Mouse (Mus musculus) cerebellum, adult 8-10 months (tissue): Measurements from ENCODE around the gene Agbl4.

ENCODE experiments used
- DNase-seq: peaks from one replicate; pipeline ENCODE4 v3.0.0; 2022

Gene Agbl4

DNA sequence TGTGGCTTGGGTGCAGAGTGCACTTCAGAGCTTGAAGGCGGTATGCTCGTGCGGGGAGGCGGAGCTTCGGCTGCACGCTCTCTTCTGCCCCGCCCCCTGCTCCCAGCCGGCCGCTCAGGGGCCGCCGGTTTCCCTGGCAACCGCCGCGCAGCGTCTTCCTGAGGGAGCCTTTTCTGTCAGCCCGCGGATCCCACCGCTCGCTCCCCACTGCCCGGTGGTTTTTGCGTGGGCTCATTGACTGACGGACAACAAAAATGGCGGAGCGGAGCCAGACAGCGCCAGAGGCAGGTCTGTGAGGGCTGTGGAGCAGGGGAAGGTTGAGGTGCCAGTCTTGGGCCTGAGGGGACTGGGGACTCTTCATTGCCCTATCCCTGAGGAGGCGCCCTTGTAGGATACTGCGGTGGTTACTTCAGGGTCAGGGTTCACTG, at the start of gene Agbl4:
Gene Agbl4 (plus strand): TSS at position 44 of the 428 bp plus-strand sequence.
- peak; percentile 25 for DNase-seq

DNA sequence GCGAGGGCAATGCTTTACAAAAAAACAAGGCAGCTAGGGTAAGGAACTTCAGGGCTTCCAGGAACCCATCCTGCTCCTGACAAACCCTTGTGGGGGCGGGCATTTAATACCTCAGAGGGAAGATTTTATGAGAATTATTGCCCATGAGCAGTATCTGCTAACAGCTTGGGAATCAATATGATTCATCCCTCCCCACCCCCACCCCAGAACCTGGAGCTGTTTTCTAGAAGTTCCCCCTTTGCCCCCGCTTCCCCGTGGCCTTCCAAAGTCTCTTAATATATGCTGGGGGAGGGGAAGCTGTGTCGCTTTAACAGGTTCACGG, 46.6 kb upstream of the Agbl4 start:
- no peak for DNase-seq

DNA sequence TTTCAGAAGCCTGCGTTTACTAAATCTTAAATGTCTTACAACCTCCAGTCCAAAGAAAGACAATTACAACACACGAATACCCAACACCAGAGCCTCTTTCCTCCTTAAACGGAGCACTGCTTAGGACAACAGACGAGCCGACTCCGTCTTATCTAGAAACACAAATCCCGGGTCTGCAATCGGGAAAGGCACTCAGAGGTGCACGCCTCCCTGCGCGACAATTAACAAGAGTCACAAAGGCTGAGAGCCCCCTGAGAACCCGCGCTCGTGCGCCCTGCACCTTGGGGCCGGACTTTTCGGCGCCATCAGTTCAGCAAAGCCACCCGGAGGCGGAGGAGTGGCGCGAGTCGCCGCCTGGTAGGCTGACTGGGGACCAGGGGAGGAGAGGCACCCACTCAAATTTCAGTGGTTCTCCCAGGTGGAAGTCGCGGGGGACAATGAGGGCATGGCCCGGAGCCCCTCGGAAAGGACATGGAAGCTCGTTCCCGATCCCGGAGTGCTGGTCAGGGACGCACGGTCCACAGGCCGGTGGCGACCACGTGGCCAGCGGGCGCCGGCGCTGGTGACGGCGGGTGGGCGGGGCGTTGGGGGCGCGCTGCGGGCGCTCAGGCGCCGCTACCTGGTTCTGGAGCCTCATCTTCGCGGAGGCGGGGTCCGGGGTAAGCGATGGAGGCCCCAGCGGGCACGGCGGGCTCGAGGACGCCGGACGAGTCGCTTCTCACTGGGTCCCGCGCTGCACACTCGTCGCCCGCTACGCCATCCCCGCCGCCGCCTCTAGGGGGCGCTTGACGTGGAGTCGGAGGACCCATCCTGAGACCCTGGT, 46.1 kb upstream of the Agbl4 start, which contains the start of gene Elavl4:
Gene Elavl4 (minus strand): TSS at position 732 of the 823 bp plus-strand sequence.
- peak; percentile 73 for DNase-seq

DNA sequence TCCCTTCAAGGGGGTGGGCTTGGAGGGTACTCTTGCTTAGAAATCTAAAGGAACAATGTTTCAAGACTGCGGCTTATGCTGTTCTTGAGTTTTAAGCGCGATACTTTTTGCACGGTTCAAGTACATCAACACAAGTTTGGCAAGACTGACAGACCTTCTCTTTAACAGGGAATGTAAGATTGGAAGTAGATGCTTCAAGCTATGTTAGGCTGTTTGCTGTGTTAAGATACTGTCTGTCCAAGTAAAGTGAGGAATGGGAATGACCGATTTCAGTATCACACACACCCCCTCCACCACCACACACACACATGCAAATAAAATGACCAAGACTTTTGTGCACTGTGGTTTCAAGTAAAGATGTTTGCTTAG, 45.5 kb upstream of the Agbl4 start:
- DNase-seq: no peak

DNA sequence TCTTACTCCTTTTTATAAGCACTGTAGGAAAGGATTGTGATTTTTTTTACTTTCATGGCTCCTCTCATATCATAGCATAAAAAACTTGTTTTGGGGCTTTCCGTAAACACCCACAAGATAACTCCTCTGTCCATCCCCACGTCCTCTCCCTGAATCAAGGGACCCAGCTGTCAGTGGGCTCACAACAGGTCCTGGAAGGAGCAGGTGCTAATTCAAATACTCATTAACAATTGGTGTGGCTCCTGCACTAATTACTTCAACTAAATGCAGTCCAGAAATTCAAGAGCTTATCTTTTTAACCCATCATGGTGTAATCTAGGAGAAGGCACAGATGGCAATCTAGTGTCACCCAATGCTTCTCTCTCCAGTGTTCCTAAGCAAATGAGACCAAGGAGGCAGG, 36.9 kb upstream of the Agbl4 start:
- DNase-seq: no peak

DNA sequence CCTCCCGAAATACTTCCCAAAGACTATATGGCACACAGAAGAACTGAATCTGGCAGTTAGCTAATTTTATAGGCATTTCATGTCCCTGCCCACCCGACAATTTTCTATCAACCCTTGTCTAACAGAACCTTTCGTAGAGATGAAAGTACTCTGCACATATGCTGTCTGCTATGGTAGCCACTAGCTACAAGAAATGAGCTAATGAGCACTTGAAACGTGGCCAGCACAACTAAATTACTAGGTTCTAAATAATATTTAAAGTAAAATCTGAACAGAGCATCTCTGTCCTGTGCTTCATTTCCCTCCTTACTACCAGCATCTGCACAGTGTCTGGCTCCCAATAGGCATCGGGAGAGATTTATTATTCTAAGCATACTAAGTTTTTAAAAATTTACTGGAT, 1.2 kb upstream of the Agbl4 start:
- DNase-seq: no peak

DNA sequence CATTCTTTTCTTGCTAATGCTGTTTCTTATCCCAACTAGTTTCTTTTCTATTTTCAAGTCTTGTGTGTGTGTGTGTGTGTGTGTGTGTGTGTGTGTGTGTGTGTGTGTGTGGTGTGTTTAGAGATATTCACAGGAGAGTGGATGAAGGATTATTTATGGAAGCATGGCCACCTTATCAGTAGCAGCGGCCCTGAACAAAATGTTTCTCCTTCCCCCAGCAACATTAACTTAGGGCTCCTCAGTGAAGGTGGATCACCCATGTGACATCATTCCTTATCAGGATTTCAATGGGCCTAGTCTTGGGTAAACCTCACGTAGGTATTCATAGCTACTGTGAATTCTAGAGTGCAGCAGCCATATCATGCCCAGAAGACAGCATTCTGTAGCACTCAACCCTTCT, 22.8 kb downstream of the Agbl4 start:
- no peak for DNase-seq

DNA sequence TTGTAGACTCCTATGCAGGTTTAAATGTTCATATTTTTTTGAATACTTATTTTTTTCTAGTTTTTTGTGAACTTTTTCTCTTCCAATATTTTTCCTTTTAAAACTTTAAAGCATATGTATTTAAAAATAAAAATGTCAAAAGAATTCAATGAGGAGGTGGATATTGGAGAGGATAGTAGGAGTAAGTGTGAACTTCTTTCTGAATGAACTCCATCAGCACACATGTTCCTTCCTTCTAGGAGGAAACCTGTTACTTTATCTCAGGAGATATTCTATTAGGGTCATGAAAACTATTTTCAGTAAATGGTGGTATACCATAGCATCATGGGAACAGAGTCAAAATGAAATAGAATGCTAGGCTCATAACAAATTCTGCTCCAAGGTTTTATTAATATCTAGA, 30.2 kb downstream of the Agbl4 start:
- DNase-seq: no peak

DNA sequence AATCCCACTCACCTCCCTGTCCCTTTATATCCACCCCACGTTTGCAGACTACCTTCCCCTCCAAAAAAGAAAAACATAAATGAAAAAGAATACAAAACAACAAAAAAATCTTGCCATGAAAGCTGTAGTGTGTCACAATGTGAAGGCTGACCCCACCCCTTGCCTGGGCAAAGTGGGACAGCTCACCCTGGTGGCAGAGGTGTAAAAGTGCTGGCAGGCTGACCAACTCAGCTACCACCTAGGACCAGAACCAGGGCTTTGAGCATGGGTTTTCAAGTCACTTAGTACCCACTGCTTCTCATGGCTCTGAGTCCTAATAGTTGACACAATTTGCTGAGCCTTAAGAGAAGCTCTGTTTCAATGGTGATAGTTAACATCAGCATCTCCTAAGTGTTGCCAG, 96.9 kb downstream of the Agbl4 start:
- DNase-seq: no peak

DNA sequence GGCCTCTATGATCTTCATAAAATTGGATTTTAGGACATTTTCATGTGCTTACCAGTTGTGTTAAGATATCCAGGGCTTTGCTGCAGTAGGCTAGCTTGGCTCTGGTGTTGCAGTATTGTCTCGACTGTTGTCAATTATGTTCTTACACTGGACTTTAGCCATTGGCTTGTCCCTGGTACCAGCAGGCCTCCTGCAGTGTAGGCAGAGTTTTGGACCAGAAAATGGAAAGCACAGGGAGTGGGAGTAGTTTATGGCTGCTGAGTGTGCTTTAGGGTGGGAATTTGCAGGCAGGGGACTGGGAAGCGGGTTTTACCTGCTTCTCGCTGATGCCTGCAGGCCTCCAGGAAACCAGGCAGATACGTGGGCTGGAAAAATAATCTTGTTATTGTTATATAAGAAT, 132.3 kb downstream of the Agbl4 start:
- DNase-seq: no peak

DNA sequence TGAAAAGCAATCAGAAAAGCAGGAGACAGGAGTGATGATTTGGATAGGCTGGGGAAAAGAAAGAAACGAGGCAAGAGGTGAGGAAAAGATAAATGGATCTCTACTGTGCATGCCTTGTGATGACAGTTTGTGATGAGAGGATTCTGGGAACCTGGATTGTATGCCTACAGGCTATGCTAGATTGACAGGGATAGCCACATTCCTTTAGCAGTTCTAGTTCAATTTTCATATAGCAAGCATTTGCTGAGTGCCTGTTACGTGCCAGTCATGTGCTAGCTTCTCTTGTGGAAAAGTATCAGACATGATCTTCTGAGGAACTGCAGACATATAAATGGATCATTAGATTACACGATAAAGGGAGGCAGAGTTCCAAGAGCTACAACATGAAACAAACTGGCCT, 151.8 kb downstream of the Agbl4 start:
- no peak for DNase-seq

DNA sequence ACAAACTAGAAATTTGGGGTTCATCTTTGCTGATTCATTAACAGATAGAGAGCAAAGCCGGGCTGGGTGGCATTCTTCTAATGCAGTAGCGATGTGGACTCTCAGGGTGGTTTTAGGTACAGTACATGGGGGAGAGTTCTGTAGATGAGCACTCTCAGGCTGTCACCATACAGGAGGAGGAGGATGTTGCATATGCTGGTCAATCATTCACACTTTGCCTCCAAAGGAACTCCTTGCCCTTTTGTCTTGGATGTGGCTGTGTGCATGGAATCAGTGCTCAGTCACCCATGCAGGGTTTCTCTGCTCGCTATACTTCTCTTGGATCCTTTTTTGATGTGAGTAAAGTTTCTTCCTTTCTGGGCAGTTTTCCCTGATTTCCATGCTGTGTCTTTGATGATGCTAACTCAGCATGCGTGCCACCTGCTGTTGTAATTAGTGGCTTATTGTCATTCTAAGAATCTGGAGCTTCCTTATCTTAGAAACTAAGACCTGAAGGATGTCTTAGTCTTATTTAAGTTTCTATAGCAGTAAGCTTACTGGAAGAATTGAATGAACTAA, 200.3 kb downstream of the Agbl4 start:
- no peak for DNase-seq

DNA sequence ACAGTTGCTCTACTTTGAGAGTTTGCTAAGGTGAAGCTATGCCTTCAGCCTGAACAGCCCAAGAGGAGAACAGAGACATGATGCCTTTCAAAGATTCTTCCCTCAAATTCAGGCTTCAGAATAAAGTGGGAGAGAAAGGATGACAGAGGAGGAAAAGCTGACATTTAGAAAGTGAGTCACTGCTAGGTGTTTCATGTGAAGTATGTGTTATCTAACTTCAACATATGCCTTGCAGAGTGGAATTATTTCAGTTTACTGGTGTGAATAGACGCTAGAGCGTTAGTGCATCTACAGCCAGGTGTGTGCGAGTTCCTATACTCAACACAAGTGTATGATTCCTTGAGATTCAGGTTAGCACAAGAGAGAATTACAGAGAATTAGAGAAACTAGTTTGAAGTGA, 244.0 kb downstream of the Agbl4 start:
- no peak for DNase-seq

DNA sequence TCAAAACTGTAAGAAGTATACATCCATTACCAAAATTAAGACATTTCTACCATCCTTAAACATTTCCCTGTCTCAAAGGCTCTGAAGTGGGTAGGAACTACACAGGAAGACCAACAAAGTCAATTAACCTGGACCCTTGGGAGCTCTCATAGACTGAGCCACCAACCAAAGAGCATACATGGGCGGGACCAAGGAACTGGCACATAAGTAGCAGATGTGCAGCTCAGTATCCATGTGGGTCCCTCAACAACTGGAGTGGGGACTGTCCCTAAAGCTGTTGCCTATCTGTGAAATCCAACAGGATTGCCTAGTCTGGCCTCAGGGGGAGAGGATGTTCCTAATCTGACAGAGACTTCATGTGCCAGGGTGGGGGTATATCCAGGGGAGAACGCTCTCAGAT, 265.5 kb downstream of the Agbl4 start:
- no peak for DNase-seq

DNA sequence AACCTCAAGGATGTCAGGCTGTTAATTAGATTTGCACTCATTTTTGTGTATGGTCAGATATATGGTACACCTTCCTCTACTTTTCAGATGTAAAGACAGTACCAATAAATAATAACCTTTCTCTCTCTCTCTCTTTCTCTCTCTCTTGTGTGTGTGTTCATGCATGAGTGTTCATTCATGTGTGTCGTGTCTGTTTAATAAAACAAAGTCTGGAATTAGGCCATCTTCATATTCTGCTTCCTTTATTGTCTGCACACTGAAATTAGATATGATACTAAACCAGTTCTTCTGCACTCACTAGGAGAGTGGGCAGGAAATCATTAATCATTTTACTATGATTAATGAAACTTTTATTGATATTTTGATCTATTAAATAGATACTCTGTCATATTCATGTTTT, 276.7 kb downstream of the Agbl4 start:
- DNase-seq: no peak

DNA sequence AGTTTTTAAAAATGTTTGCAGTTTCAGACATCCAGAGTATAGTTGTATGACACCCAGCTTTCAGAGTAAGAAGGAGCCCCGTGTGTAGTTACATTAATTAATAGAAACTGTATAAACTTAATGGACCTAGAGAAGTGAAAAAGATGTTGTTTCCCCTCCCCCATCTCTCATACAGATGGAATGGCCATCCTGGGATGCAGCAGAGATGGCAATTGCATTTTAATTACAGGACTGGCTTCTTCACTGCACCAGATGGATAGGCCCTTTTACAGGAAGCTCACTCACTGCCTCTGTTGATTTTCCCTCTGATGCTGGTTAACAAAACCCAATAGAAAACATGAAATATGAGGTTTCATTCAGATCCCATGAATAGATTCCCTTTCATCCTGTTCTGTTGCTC, 337.7 kb downstream of the Agbl4 start:
- no peak for DNase-seq

DNA sequence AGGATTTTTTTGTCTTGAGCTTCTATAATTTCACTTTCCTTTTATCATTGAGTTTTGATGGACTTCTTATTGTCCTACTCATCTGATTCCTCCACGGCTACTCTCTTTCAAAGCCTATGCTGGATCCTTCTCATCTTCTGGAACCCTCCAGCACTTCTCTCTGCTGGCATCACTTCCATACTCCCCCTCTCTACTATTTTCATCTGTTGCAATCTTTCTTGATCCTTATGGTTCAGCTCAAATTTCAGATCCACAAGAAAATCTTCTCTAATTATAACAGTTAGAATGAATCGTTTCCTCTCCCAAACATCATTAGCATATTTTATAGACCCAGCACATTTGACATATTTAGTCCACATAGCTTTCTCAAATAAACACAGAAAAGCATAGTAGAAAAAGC, 360.5 kb downstream of the Agbl4 start:
- DNase-seq: no peak

DNA sequence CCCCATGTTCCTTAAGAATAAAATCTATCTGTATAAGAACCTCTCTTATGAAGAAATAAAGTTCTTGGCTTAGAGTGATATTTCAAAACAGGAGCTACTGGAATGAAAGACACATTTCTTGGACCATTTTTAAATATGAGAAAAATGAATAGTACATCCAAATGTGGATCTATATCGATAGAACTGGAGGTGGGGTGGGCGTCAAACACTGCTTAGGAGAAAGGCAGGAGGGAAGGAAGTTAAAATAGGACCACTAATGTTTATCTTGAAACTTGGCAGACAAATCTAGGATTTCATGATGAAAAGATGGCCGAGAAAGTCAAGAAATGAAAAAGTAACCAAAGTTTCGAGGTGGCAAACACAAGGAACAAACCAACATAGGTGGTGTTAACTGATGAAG, 391.1 kb downstream of the Agbl4 start:
- no peak for DNase-seq

DNA sequence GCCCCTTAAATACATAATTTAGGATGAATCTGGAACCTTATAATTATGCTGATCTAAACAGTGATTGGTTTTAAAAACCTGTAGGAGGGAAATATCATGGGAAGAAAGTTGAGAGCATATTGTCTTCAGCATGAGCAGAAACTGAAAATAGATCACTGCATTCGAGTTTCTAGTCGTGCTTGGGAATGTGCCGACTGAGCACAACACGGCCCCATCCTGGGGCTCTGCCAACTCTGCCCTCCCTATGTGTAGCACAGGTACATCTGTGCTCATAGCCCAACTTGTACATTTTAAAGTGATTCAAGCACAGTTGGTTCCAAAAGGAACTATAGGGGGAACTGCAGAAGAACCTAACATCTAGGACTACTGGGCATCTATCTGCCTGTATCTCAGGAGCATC, 402.4 kb downstream of the Agbl4 start:
- no peak for DNase-seq

DNA sequence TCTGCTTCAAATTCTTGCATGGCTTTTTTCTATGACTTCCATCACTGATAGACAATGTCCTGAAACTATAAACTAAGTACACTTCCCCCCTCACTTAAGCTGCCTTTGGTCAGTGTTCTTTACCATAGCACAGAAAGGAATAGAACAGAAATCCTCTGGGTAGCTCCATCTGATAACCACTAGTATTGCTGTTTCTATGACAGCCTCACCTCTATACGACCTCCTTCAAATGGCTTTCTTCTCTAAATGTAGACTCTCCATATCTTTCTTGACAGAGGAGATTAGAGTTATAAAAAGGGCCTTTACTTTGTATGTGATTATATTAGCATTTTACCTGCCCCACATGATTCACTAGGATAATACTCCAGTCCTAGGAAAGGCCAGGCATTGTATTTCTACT, 413.5 kb downstream of the Agbl4 start:
- no peak for DNase-seq

DNA sequence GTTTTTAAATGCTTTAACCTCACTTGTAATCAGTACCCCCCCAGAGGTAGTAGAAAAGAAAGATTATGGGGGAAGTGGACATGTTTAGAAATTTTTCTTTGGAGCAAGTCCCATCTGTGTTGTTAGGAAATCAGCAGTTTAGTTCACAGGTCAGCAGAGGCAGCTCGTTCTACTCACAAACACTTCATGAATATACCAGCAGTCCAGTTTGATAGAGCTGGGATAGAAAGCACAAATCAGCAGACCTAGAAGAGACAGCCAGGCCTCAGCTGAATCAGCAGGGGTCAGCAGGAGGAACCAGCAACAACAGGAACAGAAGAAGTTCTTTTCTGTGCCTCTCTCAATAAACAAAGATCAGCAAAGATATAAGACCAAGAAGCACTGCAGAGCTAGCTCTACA, 435.3 kb downstream of the Agbl4 start:
- no peak for DNase-seq

DNA sequence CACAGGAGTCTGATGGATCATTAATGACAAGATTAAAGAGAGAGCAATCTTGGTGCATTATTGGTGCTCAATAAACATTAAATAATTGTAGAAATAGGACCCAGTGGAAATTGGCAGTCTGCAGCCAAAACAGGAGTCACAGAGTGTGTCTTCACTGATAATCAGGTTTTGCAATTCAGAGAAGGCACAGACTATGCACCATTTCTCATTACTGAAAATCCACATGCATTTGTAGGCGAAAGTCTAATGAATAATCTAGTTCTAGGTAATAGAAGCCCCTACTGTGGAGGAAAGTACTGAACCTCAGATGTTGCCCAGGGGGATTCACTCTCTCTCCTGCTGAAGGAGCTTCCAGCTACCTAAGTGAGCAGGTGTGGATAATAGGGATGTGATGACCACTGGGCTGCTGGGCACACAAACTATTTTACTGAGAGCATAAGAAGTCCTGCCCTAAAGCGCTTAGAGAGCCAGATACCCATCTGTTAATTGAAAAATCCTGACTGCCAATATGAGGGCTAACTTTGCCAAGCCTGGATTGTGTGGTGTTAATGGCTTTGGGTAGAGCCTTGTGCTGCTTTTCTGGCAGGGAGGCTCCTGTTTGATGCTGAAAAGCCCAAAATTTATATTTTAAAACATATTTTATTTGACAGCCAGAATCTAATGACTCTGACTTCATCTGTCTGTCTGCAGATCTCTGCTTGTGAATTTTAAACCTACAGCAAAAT, 482.4 kb downstream of the Agbl4 start:
- DNase-seq: no peak

DNA sequence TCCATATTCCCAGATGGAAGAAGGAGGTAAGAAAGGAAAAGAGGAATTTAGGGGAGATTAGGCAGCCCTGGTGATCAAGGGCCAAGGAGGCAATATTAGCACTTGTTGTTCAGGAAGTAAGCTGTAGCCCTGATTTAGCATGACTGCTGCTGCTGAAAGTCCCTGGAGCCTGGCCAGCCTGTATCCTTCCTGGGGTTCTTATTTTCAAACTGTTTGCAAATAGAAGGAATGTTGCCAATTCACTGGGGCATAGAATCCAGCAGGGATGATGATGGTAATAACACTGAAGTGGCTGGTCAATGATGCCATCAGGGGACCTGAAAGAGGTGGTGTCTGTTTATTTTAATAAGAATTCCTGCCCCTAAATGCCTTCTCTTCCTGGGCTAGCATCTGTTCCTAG, 518.6 kb downstream of the Agbl4 start:
- DNase-seq: no peak

DNA sequence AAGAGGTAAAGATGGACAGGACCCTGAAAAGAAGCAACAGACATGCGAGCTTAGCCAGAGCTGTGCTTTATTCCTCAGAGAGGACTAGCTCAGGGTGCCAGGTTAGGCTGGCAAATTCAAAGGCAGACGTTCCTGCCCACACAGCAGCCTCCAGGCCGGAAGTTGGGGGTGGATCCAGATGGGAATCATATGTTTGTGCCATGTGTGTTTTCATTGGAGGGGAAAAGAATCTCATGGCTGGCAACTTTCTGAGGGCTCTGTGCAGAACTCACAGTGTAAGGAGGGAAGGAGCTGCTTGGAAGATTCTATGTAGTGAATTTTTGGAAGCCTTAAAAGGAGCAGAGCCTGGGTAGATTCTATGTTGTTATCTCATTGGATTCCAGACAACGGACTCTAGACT, 519.1 kb downstream of the Agbl4 start:
- DNase-seq: no peak
